ENCODE assay signal across 8 mouse cellular contexts in the genomic region with DNA sequence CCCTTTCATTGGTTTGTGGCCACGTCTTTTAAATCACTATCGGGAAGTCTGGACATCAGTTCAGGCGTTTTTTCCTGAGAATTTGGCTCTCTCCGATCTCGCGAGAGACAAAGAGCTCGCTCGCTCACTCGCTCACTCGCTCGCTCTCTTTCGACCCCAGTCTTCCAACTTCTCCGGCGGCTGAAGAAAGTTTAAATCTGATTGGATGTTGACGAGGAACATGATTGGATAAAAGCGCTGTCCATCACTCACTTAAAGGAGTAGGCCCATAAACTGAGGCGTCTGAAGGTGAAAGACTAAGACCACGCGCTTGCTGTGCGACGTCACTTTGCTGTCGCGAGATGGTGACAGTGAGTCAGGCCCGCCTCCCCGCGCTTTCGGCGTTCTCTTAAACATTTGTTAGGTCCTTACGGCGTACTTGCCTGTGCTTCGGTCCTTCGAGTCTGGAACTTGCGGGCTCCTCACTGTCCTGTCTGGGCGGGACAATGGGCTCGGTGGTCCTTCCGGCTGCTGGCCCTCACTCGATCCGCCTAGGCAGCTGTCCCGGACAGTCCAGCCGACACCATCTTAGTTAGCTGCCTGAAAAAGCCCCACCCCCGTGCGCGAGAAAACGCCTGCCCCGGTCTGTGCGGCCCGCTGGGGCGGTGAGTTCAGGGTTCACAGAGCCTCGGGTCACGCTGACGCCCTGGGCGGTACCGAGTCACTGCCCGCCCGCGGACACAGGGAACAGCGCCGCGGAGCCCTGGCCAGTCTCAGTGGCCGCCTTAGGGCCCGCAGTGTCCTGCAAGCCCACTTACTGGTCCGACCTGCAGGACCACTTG. TPM values are rescaled to one million over a fixed set of nuclear protein-coding genes. Genes with fewer than 3 reads are reported as not detected.
DNase-seq lines count a peak whose midpoint lies in the region; ATAC-seq and TF ChIP-seq lines count a peak whose summit lies in the region.

A gene (minus strand): TSS at position 293 of the 821 bp plus-strand sequence.

- peak; percentile 99 for DNase-seq in A20 (ENCODE audit: low read depth, low spot score)
- peak; percentile 100 for DNase-seq in heart, adult 9 months (ENCODE audit: low spot score in 2 of 2)
- peak; percentile 88 to 93 for DNase-seq in monocyte, adult 2 months (ENCODE audit: low read depth in 1 of 2, low spot score in 2 of 2)
- DNase-seq in spleen, postnatal 36 days (ENCODE audit: low spot score in 2 of 2): peak; percentile 95 to 97

- TF ChIP-seq POLR2A in bone marrow macrophage, adult 2 months (IDR thresholded peaks at IDR 0.05; ENCODE audit: borderline replicate concordance, low read depth, low read length): peak; percentile 89; the same call in 1 of the 2 replicates
- peak; percentile 70 for TF ChIP-seq POLR2A in embryonic fibroblast, embryonic 13.5 days (IDR thresholded peaks at IDR 0.05; ENCODE audit: low read depth, low read length)

- peak within 1 kb of the TSS; percentile 82 for H3K4me2 ChIP-seq in kidney, embryonic 14.5 days (replicated peaks; ENCODE audit: low read depth, low read length)
- H3K4me2 ChIP-seq in limb, embryonic 15.5 days: peak within 1 kb of the TSS; percentile 87

- H3K36me3 ChIP-seq in kidney, embryonic 14.5 days (ENCODE audit: control insufficient read depth, insufficient read depth, low read length): peaks cover 22% of the 10 kb centered on the region
- H3K36me3 ChIP-seq in limb, embryonic 15.5 days: peaks cover 16% of the 10 kb centered on the region

- H3K4me1 ChIP-seq in bone marrow macrophage, adult 2 months (ENCODE audit: control insufficient read depth, insufficient read depth, low read length): peaks cover 16% of the 10 kb centered on the region
- peaks cover 9% of the 10 kb centered on the region for H3K4me1 ChIP-seq in embryonic fibroblast, embryonic 13.5 days (ENCODE audit: control insufficient read depth, insufficient read depth, low read length)
- peaks cover 17% of the 10 kb centered on the region for H3K4me1 ChIP-seq in kidney, embryonic 14.5 days (ENCODE audit: control insufficient read depth, insufficient read depth, low read length)
- peaks cover 28% of the 10 kb centered on the region for H3K4me1 ChIP-seq in limb, embryonic 15.5 days

- under 1% methylated on average over 62 of the region's 62 CpGs for WGBS in kidney, embryonic 14.5 days
- under 1% methylated on average over 62 of the region's 62 CpGs for WGBS in limb, embryonic 15.5 days

- peak within 1 kb of the TSS; percentile 91 for H3K27ac ChIP-seq in bone marrow macrophage, adult 2 months (ENCODE audit: insufficient read depth, low read depth, low read length)
- H3K27ac ChIP-seq in embryonic fibroblast, embryonic 13.5 days (ENCODE audit: insufficient read depth, low read length): peak within 1 kb of the TSS; percentile 89
- H3K27ac ChIP-seq in kidney, embryonic 14.5 days (ENCODE audit: low read depth, low read length): peak within 1 kb of the TSS; percentile 95
- peak within 1 kb of the TSS; percentile 96 for H3K27ac ChIP-seq in limb, embryonic 15.5 days

- no peak for TF ChIP-seq CTCF in bone marrow macrophage, adult 2 months (IDR thresholded peaks at IDR 0.05; ENCODE audit: low read depth, low read length)
- TF ChIP-seq CTCF in embryonic fibroblast, embryonic 13.5 days (IDR thresholded peaks at IDR 0.05; ENCODE audit: borderline replicate concordance, insufficient read depth, low read length): no peak

- no peaks in the 10 kb centered on the region for H3K27me3 ChIP-seq in kidney, embryonic 14.5 days (ENCODE audit: control insufficient read depth, insufficient read depth, low read length)
- no peaks in the 10 kb centered on the region for H3K27me3 ChIP-seq in limb, embryonic 15.5 days

- peak within 1 kb of the TSS; percentile 96 for H3K9ac ChIP-seq in kidney, embryonic 14.5 days (ENCODE audit: low read depth, low read length)
- H3K9ac ChIP-seq in limb, embryonic 15.5 days: peak within 1 kb of the TSS; percentile 85

- no peaks in the 10 kb centered on the region for H3K9me3 ChIP-seq in kidney, embryonic 14.5 days (ENCODE audit: control insufficient read depth, low read length)
- no peaks in the 10 kb centered on the region for H3K9me3 ChIP-seq in limb, embryonic 15.5 days

- peak within 1 kb of the TSS; percentile 89 for H3K4me3 ChIP-seq in bone marrow macrophage, adult 2 months (ENCODE audit: insufficient read depth, low read length)
- H3K4me3 ChIP-seq in embryonic fibroblast, embryonic 13.5 days (ENCODE audit: insufficient read depth, low read length): peak within 1 kb of the TSS; percentile 82
- H3K4me3 ChIP-seq in kidney, embryonic 14.5 days (ENCODE audit: low read length): peak within 1 kb of the TSS; percentile 93
- H3K4me3 ChIP-seq in limb, embryonic 15.5 days: peak within 1 kb of the TSS; percentile 93

- peak; percentile 92 for ATAC-seq in kidney, embryonic 14.5 days (ENCODE audit: low FRiP score, low TSS enrichment)
- ATAC-seq in limb, embryonic 15.5 days (ENCODE audit: insufficient number of reproducible peaks, low FRiP score, low TSS enrichment, low read depth): peak; percentile 93

RNA-seq across cellular contexts. Expression of the gene that starts here (rescaled TPM):
- polyA plus RNA-seq in bone marrow macrophage, adult 2 months (2012; ENCODE audit: insufficient read depth, insufficient read length, missing spikeins): 16.0 and 16.9 TPM in 2 replicates
- 18.2 and 19.0 TPM in 2 replicates for polyA plus RNA-seq in embryonic fibroblast, embryonic 13.5 days (2011; ENCODE audit: insufficient read length, low read depth, missing spikeins)
- 20.9 and 21.0 TPM in 2 replicates for polyA plus RNA-seq in kidney, embryonic 14.5 days (2014; fragmentation: Nextera tagmentation; extraction: Ambion mirVana)
- polyA plus RNA-seq in limb, embryonic 15.5 days (2015; fragmentation: Nextera tagmentation; extraction: Ambion mirVana): 11.6 and 12.8 TPM in 2 replicates

Comparison
In these comparisons a context has a peak if more than half of its experiments do, and no peak if none do; other contexts are left out.
1. Peak in every context shown above with its lines: DNase-seq, ATAC-seq, H3K4me3 ChIP-seq and H3K27ac ChIP-seq.